Mouse (Mus musculus) MEL (cell line): ENCODE measurements around the gene Ceacam19. TPM values are rescaled to one million over a fixed set of nuclear protein-coding genes. Genes with fewer than 3 reads are reported as not detected.

Experiments used
- DNase-seq: peaks from one replicate; pipeline ENCODE4 v3.0.0; 2011; ENCODE audit warnings: low read depth, low spot score
- H3K27ac ChIP-seq: 2 replicates; pipeline ENCODE4 v1.5.1; 2012; ENCODE audit warnings: low read depth, mild to moderate bottlenecking, control low read depth, low read length, moderate library complexity; ENCODE audit not compliant: control insufficient read depth
- H3K27me3 ChIP-seq, 2 experiments: fragments of 150-350 bp in 1 of 2; sonication (generic) in 1 of 2; 2 replicates each; pipeline ENCODE4 v1.6.1; 2012; ENCODE audit warnings: low read length in 2 of 2, mild to moderate bottlenecking in 2 of 2, improper control_type of control experiment in 1 of 2, moderate library complexity in 1 of 2; ENCODE audit not compliant: insufficient read depth in 2 of 2, control insufficient read depth in 1 of 2
- H3K36me3 ChIP-seq, 2 experiments: 2 replicates each; pipeline ENCODE4 v1.6.1; 2012 to 2014; ENCODE audit warnings: low read length in 2 of 2, improper control_type of control experiment in 1 of 2, inconsistent platforms in 1 of 2, mild to moderate bottlenecking in 1 of 2; ENCODE audit not compliant: insufficient read depth in 2 of 2, control insufficient read depth in 1 of 2
- H3K4me1 ChIP-seq, 2 experiments: fragments of 150-350 bp in 1 of 2; sonication (generic) in 1 of 2; 2 replicates each; pipeline ENCODE4 v1.6.1; 2012; ENCODE audit warnings: low read length in 2 of 2, improper control_type of control experiment in 1 of 2, mild to moderate bottlenecking in 1 of 2; ENCODE audit not compliant: insufficient read depth in 2 of 2, control insufficient read depth in 1 of 2
- H3K4me3 ChIP-seq, 2 experiments: fragments of 150-350 bp in 1 of 2; sonication (generic) in 1 of 2; 2 replicates each; pipeline ENCODE4 v1.5.1; 2012; ENCODE audit warnings: low read depth in 2 of 2, low read length in 2 of 2, mild to moderate bottlenecking in 2 of 2, moderate library complexity in 2 of 2, control low read depth in 1 of 2, improper control_type of control experiment in 1 of 2; ENCODE audit not compliant: control insufficient read depth in 1 of 2, insufficient read depth in 1 of 2
- H3K79me2 ChIP-seq: 2 replicates; pipeline ENCODE4 v1.6.1; 2012; ENCODE audit warnings: mild to moderate bottlenecking, low read length, moderate library complexity; ENCODE audit not compliant: control insufficient read depth, poor library complexity, insufficient read depth
- H3K9ac ChIP-seq: 2 replicates; pipeline ENCODE4 v1.6.1; 2012; ENCODE audit warnings: low read depth, mild to moderate bottlenecking, control low read depth, low read length, moderate library complexity; ENCODE audit not compliant: control insufficient read depth, poor library complexity, severe bottlenecking
- H3K9me3 ChIP-seq: fragments of 150-350 bp; sonication (generic); replicated peaks from 2 replicates; pipeline ENCODE4 v1.6.1; 2012; ENCODE audit warnings: mild to moderate bottlenecking, low read length, improper control_type of control experiment, moderate library complexity; ENCODE audit not compliant: insufficient read depth
- BHLHE40 ChIP-seq: IDR thresholded peaks from 2 replicates; pipeline ENCODE4 v1.6.1; 2012; ENCODE audit warnings: low read depth, mild to moderate bottlenecking, inconsistent platforms, low read length, improper control_type of control experiment, borderline replicate concordance
- CHD1 ChIP-seq: IDR thresholded peaks from 2 replicates; pipeline ENCODE4 v1.6.1; 2012; ENCODE audit warnings: low read depth, mild to moderate bottlenecking, inconsistent platforms, low read length, improper control_type of control experiment
- CHD2 ChIP-seq: IDR thresholded peaks from 2 replicates; pipeline ENCODE4 v1.6.1; 2011; ENCODE audit warnings: low read length, improper control_type of control experiment
- CTCF ChIP-seq, 3 experiments: IDR thresholded peaks in 2 of 3; conservative IDR thresholded peaks in 1 of 3; 2 replicates each; pipeline ENCODE4 v1.5.1; 2011 to 2012; ENCODE audit warnings: low read length in 3 of 3, low read depth in 2 of 3, mild to moderate bottlenecking in 2 of 3, improper control_type of control experiment in 1 of 3, inconsistent platforms in 1 of 3, mixed read lengths in 1 of 3, moderate library complexity in 1 of 3; ENCODE audit not compliant: control insufficient read depth in 1 of 3, insufficient read depth in 1 of 3, poor library complexity in 1 of 3, severe bottlenecking in 1 of 3
- E2F4 ChIP-seq: IDR thresholded peaks from 2 replicates; pipeline ENCODE4 v1.6.1; 2011; ENCODE audit warnings: low read depth, low read length, improper control_type of control experiment, borderline replicate concordance
- EP300 ChIP-seq, 2 experiments: IDR thresholded peaks; 2 replicates each; pipeline ENCODE4 v1.6.1; 2011; ENCODE audit warnings: improper control_type of control experiment in 2 of 2, low read length in 2 of 2, low read depth in 1 of 2, mild to moderate bottlenecking in 1 of 2
- GATA1 ChIP-seq: IDR thresholded peaks from 2 replicates; pipeline ENCODE4 v1.6.1; 2011; ENCODE audit warnings: low read depth, low read length, improper control_type of control experiment
- JUND ChIP-seq: IDR thresholded peaks from 2 replicates; pipeline ENCODE4 v1.6.1; 2011; ENCODE audit warnings: low read depth, mild to moderate bottlenecking, improper control_type of control experiment, low read length
- MAX ChIP-seq: IDR thresholded peaks from 2 replicates; pipeline ENCODE4 v1.6.1; 2011; ENCODE audit warnings: low read length, improper control_type of control experiment
- MAZ ChIP-seq: IDR thresholded peaks from 2 replicates; pipeline ENCODE4 v1.6.1; 2012; ENCODE audit warnings: low read depth, mild to moderate bottlenecking, inconsistent platforms, low read length, improper control_type of control experiment
- MEF2A ChIP-seq: IDR thresholded peaks from 2 replicates; pipeline ENCODE4 v1.6.1; 2014; ENCODE audit warnings: low read depth, mild to moderate bottlenecking, inconsistent platforms, low read length, improper control_type of control experiment; ENCODE audit not compliant: poor library complexity, insufficient replicate concordance, severe bottlenecking; ENCODE audit errors: extremely low read depth
- MYC ChIP-seq: IDR thresholded peaks from 2 replicates; pipeline ENCODE4 v1.6.1; 2011; ENCODE audit warnings: low read depth, mild to moderate bottlenecking, low read length, improper control_type of control experiment, moderate library complexity
- NELFE ChIP-seq: IDR thresholded peaks from 2 replicates; pipeline ENCODE4 v1.6.1; 2011; ENCODE audit warnings: low read depth, low read length, improper control_type of control experiment
- POLR2A ChIP-seq, 2 experiments: IDR thresholded peaks; 2 replicates each; pipeline ENCODE4 v1.6.1; 2011 to 2012; ENCODE audit warnings: low read length in 2 of 2, mild to moderate bottlenecking in 2 of 2, control low read depth in 1 of 2, improper control_type of control experiment in 1 of 2, low read depth in 1 of 2, moderate library complexity in 1 of 2; ENCODE audit not compliant: control insufficient read depth in 1 of 2, insufficient read depth in 1 of 2, poor library complexity in 1 of 2
- RAD21 ChIP-seq: IDR thresholded peaks from 2 replicates; pipeline ENCODE4 v1.6.1; 2011; ENCODE audit warnings: mild to moderate bottlenecking, low read depth, low read length, improper control_type of control experiment
- RCOR1 ChIP-seq: IDR thresholded peaks from 2 replicates; pipeline ENCODE4 v1.6.1; 2012; ENCODE audit warnings: low read depth, mild to moderate bottlenecking, inconsistent platforms, low read length, improper control_type of control experiment
- SIN3A ChIP-seq: IDR thresholded peaks from 2 replicates; pipeline ENCODE4 v1.6.1; 2012; ENCODE audit warnings: low read length, improper control_type of control experiment, inconsistent platforms
- TAL1 ChIP-seq: IDR thresholded peaks from 2 replicates; pipeline ENCODE4 v1.6.1; 2012; ENCODE audit warnings: mild to moderate bottlenecking, inconsistent platforms, low read length, moderate library complexity, mixed read lengths
- TBP ChIP-seq: IDR thresholded peaks from 2 replicates; pipeline ENCODE4 v1.8.0; 2011; ENCODE audit warnings: low read depth, low read length, improper control_type of control experiment
- ZMIZ1 ChIP-seq: IDR thresholded peaks from 2 replicates; pipeline ENCODE4 v1.6.1; 2012; ENCODE audit warnings: low read depth, mild to moderate bottlenecking, inconsistent platforms, low read length, improper control_type of control experiment, moderate library complexity
- ZNF384 ChIP-seq: IDR thresholded peaks from 2 replicates; pipeline ENCODE4 v1.6.1; 2012; ENCODE audit warnings: low read depth, mild to moderate bottlenecking, inconsistent platforms, low read length, improper control_type of control experiment
- polyA plus RNA-seq, 2 experiments: library from polyadenylated mRNA; stranded (reverse) in 1 of 2; unstranded in 1 of 2; fragments of >175 nt in 1 of 2; fragments of >200 nt in 1 of 2; gene quantifications; 2 replicates each; pipeline versions ENCODE4 v1.2.1 to v1.2.4; 2012; ENCODE audit warnings: low replicate concordance in 2 of 2, low read depth in 1 of 2; ENCODE audit not compliant: insufficient read length in 2 of 2, insufficient read depth in 1 of 2, missing spikeins in 1 of 2
- total RNA-seq: library from RNA; depleted of rRNA; stranded (reverse); fragments of 300-350 nt; gene quantifications from 2 replicates; pipeline ENCODE4 v1.2.3, GENCODE M21; 2012

Ceacam19 gene
- total and polyA plus RNA-seq, 3 experiments: 0.03 to 0.04 TPM; not detected in 1

DNA sequence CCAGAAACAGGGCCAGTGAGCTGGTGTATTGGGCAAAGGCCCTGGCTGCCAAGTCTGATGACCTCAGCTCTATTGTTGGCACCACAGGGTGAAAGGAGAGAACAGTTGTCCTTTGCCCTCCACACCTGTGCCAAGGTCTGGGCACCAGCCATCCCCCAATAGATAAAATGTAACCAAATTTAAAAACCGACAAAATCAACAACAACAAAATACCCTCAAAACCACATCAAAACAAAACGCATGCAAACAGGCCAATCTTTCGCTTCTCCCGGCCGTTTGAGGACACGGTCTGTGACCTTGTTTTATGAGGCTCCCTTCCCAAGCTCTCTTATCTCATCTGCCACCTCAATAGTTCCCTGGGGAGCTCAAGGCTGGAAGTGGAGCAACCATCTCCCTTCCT is 21.3 kb downstream of the Ceacam19 start:
- DNase-seq: no peak
- no peaks in the 10 kb centered on the region for H3K79me2 ChIP-seq
- no peak overlapping the region for H3K27ac ChIP-seq
- H3K27me3 ChIP-seq: no peaks in the 10 kb centered on the region; a peak in 1 of 4 replicates
- H3K4me3 ChIP-seq: no peak overlapping the region
- H3K36me3 ChIP-seq: peaks cover 0 to 6% of the 10 kb centered on the region in 2 experiments; a peak in 2 of 4 replicates
- H3K9ac ChIP-seq: no peak overlapping the region
- TF ChIP-seq SIN3A: no peak
- TF ChIP-seq RCOR1: no peak
- no peak for TF ChIP-seq CHD2
- TF ChIP-seq POLR2A (IDR thresholded peaks at IDR 0.05; ENCODE audit: control insufficient read depth in 1 of 2, insufficient read depth in 1 of 2, low read depth in 1 of 2, low read length in 2 of 2, poor library complexity in 1 of 2): no peak
- no peak for TF ChIP-seq TAL1
- no peak for TF ChIP-seq ZNF384
- TF ChIP-seq TBP: no peak
- TF ChIP-seq GATA1: no peak
- TF ChIP-seq RAD21: no peak
- TF ChIP-seq ZMIZ1: no peak
- TF ChIP-seq MAZ: no peak
- no peak for TF ChIP-seq EP300 (IDR thresholded peaks at IDR 0.05; ENCODE audit: low read depth in 1 of 2, low read length in 2 of 2)
- TF ChIP-seq MYC: no peak
- TF ChIP-seq CHD1: no peak
- H3K4me1 ChIP-seq: peaks cover 0 to 10% of the 10 kb centered on the region in 2 experiments
- H3K9me3 ChIP-seq: no peaks in the 10 kb centered on the region

DNA sequence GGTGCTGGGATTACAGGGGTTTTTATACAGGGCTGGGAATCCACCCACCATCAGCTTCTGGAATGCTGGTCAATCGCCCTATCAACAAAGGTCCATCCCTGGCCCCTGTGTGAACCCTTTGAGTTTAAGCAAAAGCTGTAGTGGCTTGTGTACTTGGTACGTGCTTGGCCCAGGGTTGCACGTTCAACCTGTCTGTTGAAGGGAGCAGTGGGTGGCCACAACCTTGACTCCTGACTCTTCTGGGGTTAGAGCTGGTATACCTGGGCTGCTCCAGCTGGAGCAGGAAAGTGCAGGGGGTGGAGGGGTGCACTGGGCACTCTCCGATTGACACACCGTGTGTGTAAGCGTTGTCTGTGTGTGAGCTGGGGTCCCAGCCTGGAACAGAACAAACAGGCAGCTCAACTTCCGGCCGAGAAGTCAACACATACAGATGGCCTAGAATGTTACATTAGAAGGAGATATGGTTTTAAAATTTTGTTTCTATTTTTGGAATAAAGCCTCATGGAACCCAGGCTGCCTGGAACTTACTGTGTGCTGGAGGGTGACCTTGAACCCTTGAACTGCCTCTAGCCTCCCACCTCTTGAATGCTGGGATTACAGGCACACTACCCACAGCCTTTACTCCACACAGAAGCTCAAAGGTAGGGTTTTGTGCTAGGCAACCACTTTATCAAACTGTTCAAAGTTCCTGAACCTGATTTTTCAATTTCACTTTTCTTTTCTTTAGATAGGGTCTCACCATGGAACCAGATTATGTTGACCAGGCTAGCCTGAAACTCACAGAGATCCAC is 22.3 kb downstream of the Ceacam19 start:
- no peaks in the 10 kb centered on the region for H3K79me2 ChIP-seq
- no peak overlapping the region for H3K27ac ChIP-seq
- no peak for TF ChIP-seq JUND
- TF ChIP-seq ZNF384: no peak
- TF ChIP-seq NELFE: no peak
- no peak for TF ChIP-seq CHD2
- no peak for TF ChIP-seq MAZ
- no peak for TF ChIP-seq CTCF (IDR thresholded peaks at IDR 0.05 in 2 of 3, conservative IDR thresholded peaks at IDR 0.05 in 1 of 3; ENCODE audit: control insufficient read depth in 1 of 3, insufficient read depth in 1 of 3, low read depth in 2 of 3, low read length in 3 of 3, poor library complexity in 1 of 3, severe bottlenecking in 1 of 3)
- TF ChIP-seq MYC: no peak
- no peak for TF ChIP-seq CHD1
- TF ChIP-seq EP300 (IDR thresholded peaks at IDR 0.05; ENCODE audit: low read depth in 1 of 2, low read length in 2 of 2): no peak
- no peak for TF ChIP-seq ZMIZ1
- no peak for TF ChIP-seq MAX
- TF ChIP-seq BHLHE40: no peak
- TF ChIP-seq E2F4: no peak
- TF ChIP-seq MEF2A: no peak
- no peak for DNase-seq
- H3K36me3 ChIP-seq: no peaks in the 10 kb centered on the region; a peak in 1 of 4 replicates
- H3K4me3 ChIP-seq: no peak overlapping the region
- no peak overlapping the region for H3K9ac ChIP-seq
- H3K27me3 ChIP-seq: no peaks in the 10 kb centered on the region; a peak in 1 of 4 replicates
- peaks cover 0 to 2% of the 10 kb centered on the region in 2 experiments; a peak in 3 of 4 replicates for H3K4me1 ChIP-seq
- no peaks in the 10 kb centered on the region for H3K9me3 ChIP-seq
